Mouse (Mus musculus): ENCODE data around the gene Pctp.

DNA sequence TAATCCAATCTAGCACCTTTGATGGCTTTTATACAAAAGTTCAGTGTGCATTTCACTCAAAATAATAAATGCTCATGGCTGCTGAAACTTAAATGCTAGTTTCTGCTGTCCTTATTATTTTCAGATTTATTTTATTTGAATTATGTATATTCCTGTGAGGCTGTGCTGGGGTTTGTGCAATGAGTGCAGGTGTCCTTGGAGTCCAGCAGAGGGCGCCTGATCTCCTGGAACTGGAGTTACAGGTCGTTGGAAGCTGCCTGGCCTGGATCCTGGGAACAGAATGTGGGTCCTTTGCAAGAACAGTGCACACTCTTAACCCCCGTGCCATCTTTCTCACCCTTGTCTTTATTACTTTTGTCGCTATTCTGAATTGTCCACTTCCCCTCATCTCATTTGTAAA is 33.7 kb upstream of the Pctp start:
- TF ChIP-seq CTCF (IDR thresholded peaks at IDR 0.05; ENCODE audit: low read depth): 0 out of 2 replicates have a peak, but pooled peaks have one; percentile 15
- no peak for TF ChIP-seq EP300 (IDR thresholded peaks at IDR 0.05; ENCODE audit: low read depth)

Data from heart, postnatal 0 days (tissue).